Mouse (Mus musculus): ENCODE results near the gene Rnf10. TPM values are rescaled to one million over a fixed set of nuclear protein-coding genes. Genes with fewer than 3 reads are reported as not detected.

The Rnf10 gene
- polyA plus RNA-seq, 1 experiment from 2014 or later: 77.1 TPM

DNA sequence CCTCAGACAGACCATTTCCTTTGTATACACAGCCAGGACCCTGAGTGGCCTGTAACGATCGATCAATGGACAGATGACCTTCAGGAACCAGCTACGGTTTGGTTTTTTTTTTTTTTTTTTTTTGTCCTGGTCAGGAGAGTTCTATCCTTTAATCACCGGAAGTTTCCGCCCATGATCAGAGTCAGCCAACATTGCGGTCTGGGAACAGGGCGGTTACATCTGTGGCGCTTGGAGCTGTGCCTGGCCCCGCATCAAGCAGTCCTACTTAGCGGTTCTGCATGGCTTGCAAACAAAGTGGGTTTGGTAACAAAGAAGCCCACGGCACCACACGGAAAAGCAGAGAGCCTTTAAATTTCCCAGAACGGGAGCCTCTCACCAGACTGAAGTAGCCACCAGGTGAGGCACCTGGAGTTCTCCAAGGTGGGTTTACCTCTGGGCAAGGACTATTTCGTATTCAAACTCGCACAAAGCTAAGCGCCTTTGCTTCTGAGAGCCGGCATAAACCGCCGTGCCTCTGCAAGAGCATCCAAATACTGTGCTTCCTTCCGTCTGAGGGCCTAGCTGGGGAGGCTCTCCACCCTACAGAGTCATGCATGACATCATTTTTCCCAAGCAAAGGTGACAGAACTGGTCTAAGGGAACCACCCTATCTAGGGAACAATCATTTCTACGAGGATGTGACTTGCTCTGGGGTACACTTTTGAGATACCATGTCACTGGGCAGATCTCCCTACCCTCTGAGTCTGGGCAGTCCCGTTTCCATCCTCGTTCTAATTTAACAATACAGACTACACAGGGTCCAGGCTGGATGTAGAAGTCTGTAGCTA is 68.8 kb downstream of the Rnf10 start:
- Histone ChIP-seq H3K36me3 (ENCODE audit: control insufficient read depth, insufficient read depth, low read length) (no peaks in the 10 kb centered on the region), H3K27me3 (ENCODE audit: control insufficient read depth, insufficient read depth, low read length) (peaks cover 14% of the 10 kb centered on the region), H3K27ac (replicated peaks in 1 of 2; ENCODE audit: control insufficient read depth in 1 of 2, insufficient read depth in 1 of 2, low read depth in 2 of 2, low read length in 2 of 2) (no peak overlapping the region), H3K4me3 (ENCODE audit: control insufficient read depth in 1 of 2, insufficient read depth in 1 of 2, low read depth in 1 of 2, low read length in 2 of 2) (peak overlapping the region in 1 of 2 experiments; percentile 32; a peak in 2 of 4 replicates), H3K9ac (ENCODE audit: low read length) (peak overlapping the region; percentile 67), H3K9me3 (ENCODE audit: control insufficient read depth, low read length) (no peaks in the 10 kb centered on the region), H3K4me1 (ENCODE audit: control insufficient read depth in 2 of 2, insufficient read depth in 2 of 2, low read length in 2 of 2) (peaks cover 8 to 10% of the 10 kb centered on the region in 2 experiments), H3K4me2 (ENCODE audit: low read length) (peak overlapping the region; percentile 75)
- WGBS: 19% methylated on average over 23 of the region's 23 CpGs
- no peak for ATAC-seq (ENCODE audit: insufficient number of reproducible peaks, insufficient read depth, low FRiP score, low read depth)

DNA sequence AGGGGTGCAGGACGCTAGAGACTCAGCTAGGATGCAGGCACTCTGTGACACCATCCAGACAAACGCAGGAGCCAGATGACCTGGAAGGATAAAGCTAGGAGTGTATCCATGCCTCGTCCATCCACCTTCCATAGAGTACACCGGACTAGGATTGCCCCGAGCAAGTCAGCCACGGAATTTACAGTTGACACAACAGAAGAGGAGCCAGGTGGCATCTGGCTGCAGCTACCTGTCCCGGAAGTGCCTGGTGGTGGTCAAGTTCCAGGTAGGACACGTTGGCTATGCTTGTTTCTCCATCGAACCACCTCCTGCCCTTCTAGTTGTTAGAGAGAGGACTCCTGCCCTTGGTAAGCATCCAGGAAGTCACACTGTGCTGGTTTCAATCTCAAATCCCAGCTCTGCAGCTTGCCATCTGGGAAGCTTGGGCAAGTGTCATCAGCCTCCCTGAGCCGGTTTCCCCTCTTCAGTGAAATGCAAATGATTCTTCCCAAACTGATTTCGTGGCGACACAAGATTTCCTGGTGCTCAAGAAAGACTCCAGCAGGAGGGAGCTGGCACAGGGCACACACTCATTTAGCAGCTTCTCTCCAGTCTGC is 78.0 kb downstream of the Rnf10 start:
- 4% methylated on average over 12 of the region's 12 CpGs for WGBS
- H3K4me2 ChIP-seq (ENCODE audit: low read length): peak overlapping the region; percentile 99
- H3K9ac ChIP-seq (ENCODE audit: low read length): no peak overlapping the region
- no peak overlapping the region for H3K27ac ChIP-seq (replicated peaks in 1 of 2; ENCODE audit: control insufficient read depth in 1 of 2, insufficient read depth in 1 of 2, low read depth in 2 of 2, low read length in 2 of 2)
- no peaks in the 10 kb centered on the region for H3K36me3 ChIP-seq (ENCODE audit: control insufficient read depth, insufficient read depth, low read length)
- peaks cover 4 to 22% of the 10 kb centered on the region in 2 experiments for H3K4me1 ChIP-seq (ENCODE audit: control insufficient read depth in 2 of 2, insufficient read depth in 2 of 2, low read length in 2 of 2)
- H3K9me3 ChIP-seq (ENCODE audit: control insufficient read depth, low read length): no peaks in the 10 kb centered on the region
- ATAC-seq (ENCODE audit: insufficient number of reproducible peaks, insufficient read depth, low FRiP score, low read depth): no peak
- H3K4me3 ChIP-seq (ENCODE audit: control insufficient read depth in 1 of 2, insufficient read depth in 1 of 2, low read depth in 1 of 2, low read length in 2 of 2): peak overlapping the region; percentile 40 to 60
- peaks cover 66% of the 10 kb centered on the region for H3K27me3 ChIP-seq (ENCODE audit: control insufficient read depth, insufficient read depth, low read length)

DNA sequence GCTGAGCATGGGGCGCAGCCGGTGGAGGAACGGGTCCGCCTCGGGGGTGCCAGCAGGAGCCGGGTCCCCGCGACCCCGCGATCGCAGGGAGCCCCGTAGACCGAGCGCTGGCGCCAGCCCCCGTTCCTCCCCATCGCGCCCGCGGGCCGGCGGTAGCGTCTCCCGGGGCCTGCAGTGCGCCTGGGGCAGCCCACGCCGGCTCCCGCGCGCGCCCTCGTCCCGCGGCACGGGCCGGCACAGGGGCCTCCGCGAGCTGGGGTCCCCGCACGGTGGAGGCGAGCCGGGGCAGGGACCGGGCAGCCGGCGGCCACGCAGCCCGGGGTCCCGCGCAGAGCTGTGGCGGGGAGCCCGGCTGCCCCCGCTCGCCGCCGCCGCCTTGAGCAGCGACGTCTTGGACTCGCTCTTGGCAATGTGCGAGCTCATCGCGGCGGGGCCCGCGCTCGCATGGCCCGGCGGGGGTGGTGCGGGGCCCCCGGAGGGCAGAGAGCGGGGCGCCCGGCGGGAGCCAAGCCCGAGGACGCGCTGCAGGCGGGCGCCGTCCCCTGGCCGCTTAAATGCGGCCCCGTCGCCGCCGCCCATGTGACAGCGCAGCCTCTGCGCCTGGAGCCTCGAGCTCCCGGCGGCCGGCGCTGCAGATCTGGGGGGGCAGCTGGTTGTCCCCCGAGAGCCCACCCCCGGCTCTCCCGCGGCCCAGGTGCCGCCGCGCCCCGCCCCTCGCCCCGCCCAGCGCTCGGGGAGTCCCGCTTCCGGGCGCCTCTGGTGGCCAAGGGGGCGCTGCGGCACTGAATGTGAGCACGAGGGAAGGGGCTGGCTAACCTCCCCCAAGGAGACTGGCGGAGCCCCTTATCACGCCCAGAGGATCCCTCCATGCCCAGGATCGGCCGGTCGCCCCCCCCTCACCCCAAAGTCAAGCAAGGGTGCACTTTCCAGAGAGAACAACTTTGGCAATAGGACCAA is 78.8 kb downstream of the Rnf10 start, which contains the start of gene Cabp1:
Gene Cabp1 (minus strand): TSS at position 713 of the 957 bp plus-strand sequence.
- peaks cover 4 to 22% of the 10 kb centered on the region in 2 experiments for H3K4me1 ChIP-seq (ENCODE audit: control insufficient read depth in 2 of 2, insufficient read depth in 2 of 2, low read length in 2 of 2)
- 0 out of 2 replicates have a peak, but pooled peaks have one; percentile 15 for ATAC-seq (ENCODE audit: insufficient number of reproducible peaks, insufficient read depth, low FRiP score, low read depth)
- H3K4me2 ChIP-seq (ENCODE audit: low read length): peak within 1 kb of the TSS; percentile 99
- peak within 1 kb of the TSS; percentile 40 to 60 for H3K4me3 ChIP-seq (ENCODE audit: control insufficient read depth in 1 of 2, insufficient read depth in 1 of 2, low read depth in 1 of 2, low read length in 2 of 2)
- H3K36me3 ChIP-seq (ENCODE audit: control insufficient read depth, insufficient read depth, low read length): no peaks in the 10 kb centered on the region
- no peak within 1 kb of the TSS for H3K27ac ChIP-seq (replicated peaks in 1 of 2; ENCODE audit: control insufficient read depth in 1 of 2, insufficient read depth in 1 of 2, low read depth in 2 of 2, low read length in 2 of 2)
- no peaks in the 10 kb centered on the region for H3K9me3 ChIP-seq (ENCODE audit: control insufficient read depth, low read length)
- peak within 1 kb of the TSS; percentile 52 for H3K9ac ChIP-seq (ENCODE audit: low read length)
- peaks cover 70% of the 10 kb centered on the region for H3K27me3 ChIP-seq (ENCODE audit: control insufficient read depth, insufficient read depth, low read length)
- WGBS: under 1% methylated on average over 81 of the region's 116 CpGs

DNA sequence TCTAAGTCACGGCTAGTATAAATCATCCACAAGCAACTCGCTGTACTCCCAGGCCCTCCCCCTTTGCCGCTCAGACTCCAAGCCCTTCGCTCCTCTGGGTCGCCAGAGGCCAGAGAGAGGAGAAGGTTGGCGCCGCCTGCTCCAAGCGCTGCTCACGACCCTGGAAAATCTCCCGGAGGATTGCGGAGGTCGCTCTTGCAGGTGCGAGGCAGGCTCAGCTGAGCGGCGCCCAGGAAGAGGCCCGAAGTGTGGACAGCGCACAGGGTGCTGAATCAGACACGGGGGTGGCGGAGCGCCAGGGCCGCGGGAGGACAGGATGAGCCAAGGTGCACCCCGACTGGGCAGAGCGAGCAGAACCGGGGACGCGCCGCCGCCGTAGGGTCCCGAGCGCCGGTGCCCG is 79.5 kb downstream of the Rnf10 start:
- H3K4me3 ChIP-seq (ENCODE audit: control insufficient read depth in 1 of 2, insufficient read depth in 1 of 2, low read depth in 1 of 2, low read length in 2 of 2): peak overlapping the region; percentile 40 to 60
- peak overlapping the region; percentile 99 for H3K4me2 ChIP-seq (ENCODE audit: low read length)
- peaks cover 70% of the 10 kb centered on the region for H3K27me3 ChIP-seq (ENCODE audit: control insufficient read depth, insufficient read depth, low read length)
- H3K4me1 ChIP-seq (ENCODE audit: control insufficient read depth in 2 of 2, insufficient read depth in 2 of 2, low read length in 2 of 2): peaks cover 4 to 22% of the 10 kb centered on the region in 2 experiments
- under 1% methylated on average over 34 of the region's 34 CpGs for WGBS
- no peaks in the 10 kb centered on the region for H3K36me3 ChIP-seq (ENCODE audit: control insufficient read depth, insufficient read depth, low read length)
- ATAC-seq (ENCODE audit: insufficient number of reproducible peaks, insufficient read depth, low FRiP score, low read depth): no peak
- no peak overlapping the region for H3K27ac ChIP-seq (replicated peaks in 1 of 2; ENCODE audit: control insufficient read depth in 1 of 2, insufficient read depth in 1 of 2, low read depth in 2 of 2, low read length in 2 of 2)
- H3K9me3 ChIP-seq (ENCODE audit: control insufficient read depth, low read length): no peaks in the 10 kb centered on the region; the same call in 1 of the 2 replicates
- H3K9ac ChIP-seq (ENCODE audit: low read length): peak overlapping the region; percentile 52; the same call in 1 of the 2 replicates

DNA sequence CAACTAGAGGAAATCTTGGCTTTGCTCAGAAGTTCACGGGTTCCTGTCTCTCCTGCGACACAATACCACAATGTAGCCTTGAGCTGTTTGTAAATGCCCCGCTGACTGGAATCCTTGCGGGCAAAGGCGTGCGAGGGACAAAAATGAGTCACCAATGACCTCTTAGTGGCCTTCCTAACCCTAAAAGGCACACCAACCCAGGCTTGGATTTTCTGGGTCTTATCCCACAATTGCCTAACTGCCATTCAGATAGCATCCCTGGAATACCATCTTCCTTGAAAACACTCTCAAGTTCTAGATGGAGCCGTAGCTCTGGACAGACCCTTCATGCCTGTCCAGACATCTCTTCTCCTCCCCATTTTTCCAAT is 79.9 kb downstream of the Rnf10 start:
- Histone ChIP-seq H3K27ac (replicated peaks in 1 of 2; ENCODE audit: control insufficient read depth in 1 of 2, insufficient read depth in 1 of 2, low read depth in 2 of 2, low read length in 2 of 2) (no peak overlapping the region), H3K9ac (ENCODE audit: low read length) (no peak overlapping the region), H3K4me2 (ENCODE audit: low read length) (peak overlapping the region; percentile 99), H3K4me1 (ENCODE audit: control insufficient read depth in 2 of 2, insufficient read depth in 2 of 2, low read length in 2 of 2) (peaks cover 4 to 22% of the 10 kb centered on the region in 2 experiments), H3K36me3 (ENCODE audit: control insufficient read depth, insufficient read depth, low read length) (no peaks in the 10 kb centered on the region), H3K9me3 (ENCODE audit: control insufficient read depth, low read length) (no peaks in the 10 kb centered on the region; the same call in 1 of the 2 replicates), H3K4me3 (ENCODE audit: control insufficient read depth in 1 of 2, insufficient read depth in 1 of 2, low read depth in 1 of 2, low read length in 2 of 2) (peak overlapping the region in 1 of 2 experiments; percentile 60; a peak in 2 of 4 replicates), H3K27me3 (ENCODE audit: control insufficient read depth, insufficient read depth, low read length) (peaks cover 70% of the 10 kb centered on the region)
- no peak for ATAC-seq (ENCODE audit: insufficient number of reproducible peaks, insufficient read depth, low FRiP score, low read depth)
- 17% methylated on average over 7 of the region's 7 CpGs for WGBS

GRCm38 (mm10) chr5:115191880-115192827 is 80.5 kb downstream of the Rnf10 start:
- WGBS: 9% methylated on average over 29 of the region's 29 CpGs
- Histone ChIP-seq H3K9ac (ENCODE audit: low read length) (no peak overlapping the region), H3K27me3 (ENCODE audit: control insufficient read depth, insufficient read depth, low read length) (peaks cover 70% of the 10 kb centered on the region), H3K4me1 (ENCODE audit: control insufficient read depth in 2 of 2, insufficient read depth in 2 of 2, low read length in 2 of 2) (peaks cover 9 to 26% of the 10 kb centered on the region in 2 experiments), H3K36me3 (ENCODE audit: control insufficient read depth, insufficient read depth, low read length) (no peaks in the 10 kb centered on the region), H3K9me3 (ENCODE audit: control insufficient read depth, low read length) (no peaks in the 10 kb centered on the region; the same call in 1 of the 2 replicates), H3K27ac (replicated peaks in 1 of 2; ENCODE audit: control insufficient read depth in 1 of 2, insufficient read depth in 1 of 2, low read depth in 2 of 2, low read length in 2 of 2) (no peak overlapping the region), H3K4me3 (ENCODE audit: control insufficient read depth in 1 of 2, insufficient read depth in 1 of 2, low read depth in 1 of 2, low read length in 2 of 2) (0 out of 4 replicates have a peak overlapping the region, but pooled peaks of 1 of the 2 experiments have one; percentile 60), H3K4me2 (ENCODE audit: low read length) (no peak overlapping the region)
- ATAC-seq (ENCODE audit: insufficient number of reproducible peaks, insufficient read depth, low FRiP score, low read depth): no peak
